Mouse (Mus musculus) kidney, embryonic 15.5 days (tissue): ENCODE data around the gene Ldlrad3. TPM values are rescaled to one million over a fixed set of nuclear protein-coding genes. Genes with fewer than 3 reads are reported as not detected.

Source experiments
- ATAC-seq: fragments of 200-750 bp; cut with Nextera tagmentation; replicated peaks from 2 replicates; pipeline ENCODE4 v1.8.0; 2017; ENCODE audit warnings: moderate TSS enrichment; ENCODE audit not compliant: low FRiP score
- H3K27ac ChIP-seq: fragments of 300-500 bp; sonication (generic); 2 replicates; pipeline ENCODE4 v1.5.1; 2015; ENCODE audit warnings: mild to moderate bottlenecking, inconsistent platforms
- H3K27me3 ChIP-seq: fragments of 300-500 bp; sonication (generic); 2 replicates; pipeline ENCODE4 v1.6.1; 2015; ENCODE audit warnings: inconsistent platforms
- H3K36me3 ChIP-seq: fragments of 300-500 bp; sonication (generic); 2 replicates; pipeline ENCODE4 v1.6.1; 2015; ENCODE audit warnings: inconsistent platforms
- H3K4me1 ChIP-seq: fragments of 300-500 bp; sonication (generic); 2 replicates; pipeline ENCODE4 v1.6.1; 2015; ENCODE audit warnings: inconsistent platforms
- H3K4me2 ChIP-seq: fragments of 300-500 bp; sonication (generic); 2 replicates; pipeline ENCODE4 v1.6.1; 2015; ENCODE audit warnings: moderate library complexity, mild to moderate bottlenecking, inconsistent platforms
- H3K4me3 ChIP-seq: fragments of 300-500 bp; sonication (generic); replicated peaks from 2 replicates; pipeline ENCODE4 v1.5.1; 2015; ENCODE audit warnings: mild to moderate bottlenecking, inconsistent platforms
- H3K9ac ChIP-seq: fragments of 300-500 bp; sonication (generic); 2 replicates; pipeline ENCODE4 v1.6.1; 2015; ENCODE audit warnings: mild to moderate bottlenecking, inconsistent platforms
- H3K9me3 ChIP-seq: fragments of 300-500 bp; sonication (generic); replicated peaks from 2 replicates; pipeline ENCODE4 v1.6.1; 2016; ENCODE audit warnings: inconsistent platforms
- WGBS: fragments of 180-500 bp; shearing (Covaris S2); methylation state at CpG from one replicate; pipeline ENCODE4 v1.1.7; 2015; ENCODE audit warnings: mixed read lengths; 5-methylcytosine and 5-hydroxymethylcytosine counted together
- polyA plus RNA-seq: library from polyadenylated mRNA; unstranded; fragments of >200 nt; fragmentation: Nextera tagmentation; extraction: Ambion mirVana; gene quantifications from 2 replicates; pipeline ENCODE4 v1.2.1, GENCODE M21; 2015

Ldlrad3 gene
- polyA plus RNA-seq, 1 experiment from 2014 or later = 40.4 TPM

GRCm38 (mm10) chr2:102086583-102086982 is 99.6 kb downstream of the Ldlrad3 start:
- Histone ChIP-seq H3K27me3 (no peaks in the 10 kb centered on the region), H3K27ac (no peak overlapping the region), H3K9ac (no peak overlapping the region), H3K36me3 (peaks cover 4% of the 10 kb centered on the region), H3K4me3 (no peak overlapping the region), H3K9me3 (no peaks in the 10 kb centered on the region), H3K4me2 (no peak overlapping the region), H3K4me1 (no peaks in the 10 kb centered on the region)
- no peak for ATAC-seq
- WGBS = 97% methylated on average over 23 of the region's 23 CpGs

DNA sequence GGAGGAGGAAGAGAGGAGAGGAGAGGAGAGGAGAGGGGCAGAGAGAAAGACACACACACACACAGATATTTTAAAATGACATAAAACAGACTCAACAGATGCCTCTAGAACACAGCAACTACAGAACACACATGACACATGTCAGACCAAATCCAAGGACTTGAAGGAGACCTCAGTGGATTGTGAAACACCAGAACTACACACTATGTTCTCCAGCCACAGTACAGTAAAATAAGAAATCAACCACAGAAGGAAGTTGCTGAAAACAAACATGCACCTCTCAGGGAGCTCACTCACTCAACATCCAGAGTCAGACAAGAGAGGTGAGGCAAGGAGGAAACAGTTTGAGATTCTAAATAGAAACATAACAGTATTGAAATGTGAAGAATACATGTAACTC is 103.4 kb downstream of the Ldlrad3 start:
- H3K4me3 ChIP-seq = no peak overlapping the region
- no peak for ATAC-seq
- H3K4me2 ChIP-seq = no peak overlapping the region
- no peaks in the 10 kb centered on the region for H3K27me3 ChIP-seq
- H3K9ac ChIP-seq = no peak overlapping the region
- H3K27ac ChIP-seq = no peak overlapping the region
- no peaks in the 10 kb centered on the region for H3K9me3 ChIP-seq
- H3K4me1 ChIP-seq = no peaks in the 10 kb centered on the region
- H3K36me3 ChIP-seq = peaks cover 9% of the 10 kb centered on the region

GRCm38 (mm10) chr2:102077554-102077953 is 108.6 kb downstream of the Ldlrad3 start:
- Histone ChIP-seq H3K4me1 (no peaks in the 10 kb centered on the region), H3K4me2 (no peak overlapping the region), H3K27me3 (no peaks in the 10 kb centered on the region), H3K27ac (no peak overlapping the region), H3K36me3 (peaks cover 17% of the 10 kb centered on the region), H3K9ac (no peak overlapping the region), H3K9me3 (no peaks in the 10 kb centered on the region), H3K4me3 (no peak overlapping the region)
- ATAC-seq = no peak
- 52% methylated on average over 4 of the region's 4 CpGs for WGBS

DNA sequence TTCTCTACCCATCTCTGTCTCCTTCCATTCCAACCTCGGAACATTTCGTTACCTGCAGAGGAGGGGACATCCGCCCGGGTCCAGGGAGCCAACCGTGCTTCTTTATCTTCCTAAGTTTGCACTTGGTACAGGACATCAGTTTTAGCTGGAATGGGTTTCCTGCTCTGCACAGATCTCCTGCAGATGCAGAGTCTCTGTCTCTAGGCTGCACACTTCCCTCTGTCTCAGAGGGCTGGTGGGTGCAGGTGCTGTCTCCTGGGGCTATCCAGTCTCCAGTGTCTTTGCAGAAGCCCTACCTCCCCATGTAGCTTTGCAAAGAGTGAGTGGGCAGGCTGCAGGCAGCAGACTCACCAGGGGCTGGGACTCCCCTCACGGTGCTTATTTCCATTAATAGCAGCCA is 109.9 kb downstream of the Ldlrad3 start:
- Histone ChIP-seq H3K27me3 (no peaks in the 10 kb centered on the region), H3K4me3 (no peak overlapping the region), H3K9me3 (no peaks in the 10 kb centered on the region), H3K36me3 (peaks cover 9% of the 10 kb centered on the region), H3K27ac (no peak overlapping the region), H3K4me1 (no peaks in the 10 kb centered on the region), H3K4me2 (no peak overlapping the region), H3K9ac (no peak overlapping the region)
- WGBS = 92% methylated on average over 6 of the region's 6 CpGs
- ATAC-seq = no peak

- Histone ChIP-seq H3K27me3 (no peaks in the 10 kb centered on the region), H3K36me3 (peaks cover 12% of the 10 kb centered on the region; the same call in 1 of the 2 replicates), H3K27ac (no peak overlapping the region), H3K4me1 (no peaks in the 10 kb centered on the region), H3K4me3 (no peak overlapping the region), H3K9ac (no peak overlapping the region), H3K9me3 (no peaks in the 10 kb centered on the region), H3K4me2 (no peak overlapping the region)
- no peak for ATAC-seq
- 92% methylated on average over 6 of the region's 6 CpGs for WGBS
Measured at GRCm38 (mm10) chr2:102073266-102074037, 112.7 kb downstream of the Ldlrad3 start.

GRCm38 (mm10) chr2:102072859-102073258 is 113.3 kb downstream of the Ldlrad3 start:
- Histone ChIP-seq H3K4me1 (no peaks in the 10 kb centered on the region), H3K27ac (no peak overlapping the region), H3K36me3 (peaks cover 12% of the 10 kb centered on the region; the same call in 1 of the 2 replicates), H3K4me2 (no peak overlapping the region), H3K9ac (no peak overlapping the region), H3K27me3 (no peaks in the 10 kb centered on the region), H3K9me3 (no peaks in the 10 kb centered on the region), H3K4me3 (no peak overlapping the region)
- ATAC-seq = no peak
- WGBS = 80% methylated on average over 4 of the region's 4 CpGs

DNA sequence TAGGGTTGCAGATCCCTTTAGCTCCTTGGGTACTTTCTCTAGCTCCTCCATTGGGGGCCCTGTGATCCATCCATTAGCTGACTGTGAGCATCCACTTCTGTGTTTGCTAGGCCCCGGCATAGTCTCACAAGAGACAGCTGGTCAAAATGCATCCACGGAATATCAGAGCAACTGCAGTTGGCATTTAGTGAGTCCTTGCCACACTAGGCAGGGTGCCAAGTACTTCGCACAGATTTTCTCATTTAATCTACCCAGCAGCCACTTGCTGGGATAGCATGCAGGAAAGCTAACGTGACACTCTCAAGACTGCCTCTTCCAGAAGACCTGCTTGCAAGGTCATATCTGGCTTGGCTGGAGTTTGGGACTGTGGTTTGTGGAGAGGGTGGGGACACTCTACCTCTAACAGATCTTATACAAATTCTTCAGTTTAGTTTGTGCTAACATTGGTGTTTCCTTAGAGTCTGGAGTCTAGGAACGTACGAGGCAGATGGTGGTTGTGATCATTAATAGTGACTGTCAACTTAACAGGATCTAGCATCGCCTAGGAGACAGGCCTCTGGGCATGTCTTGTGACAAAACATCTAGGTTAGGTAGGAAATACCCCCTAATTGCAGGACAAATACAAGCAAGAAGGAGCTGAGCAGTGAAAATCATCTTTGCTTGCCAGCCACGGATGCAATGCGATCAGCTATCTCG is 115.0 kb downstream of the Ldlrad3 start:
- 91% methylated on average over 10 of the region's 10 CpGs for WGBS
- no peak for ATAC-seq
- no peaks in the 10 kb centered on the region for H3K9me3 ChIP-seq
- no peak overlapping the region for H3K27ac ChIP-seq
- H3K27me3 ChIP-seq = no peaks in the 10 kb centered on the region
- no peak overlapping the region for H3K9ac ChIP-seq
- no peaks in the 10 kb centered on the region for H3K4me1 ChIP-seq
- H3K4me3 ChIP-seq = no peak overlapping the region
- H3K4me2 ChIP-seq = no peak overlapping the region
- H3K36me3 ChIP-seq = 0 out of 2 replicates have a peak, but pooled peaks cover 9% of the 10 kb centered on the region

- Histone ChIP-seq H3K27ac (peak overlapping the region; percentile 41; the same call in 1 of the 2 replicates), H3K4me1 (peaks cover 14% of the 10 kb centered on the region), H3K4me3 (no peak overlapping the region), H3K27me3 (no peaks in the 10 kb centered on the region), H3K36me3 (0 out of 2 replicates have a peak, but pooled peaks cover 4% of the 10 kb centered on the region), H3K9me3 (no peaks in the 10 kb centered on the region), H3K4me2 (no peak overlapping the region), H3K9ac (no peak overlapping the region)
- WGBS = 80% methylated on average over 8 of the region's 8 CpGs
- ATAC-seq = no peak
Measured at GRCm38 (mm10) chr2:102064826-102065441, 121.3 kb downstream of the Ldlrad3 start.

DNA sequence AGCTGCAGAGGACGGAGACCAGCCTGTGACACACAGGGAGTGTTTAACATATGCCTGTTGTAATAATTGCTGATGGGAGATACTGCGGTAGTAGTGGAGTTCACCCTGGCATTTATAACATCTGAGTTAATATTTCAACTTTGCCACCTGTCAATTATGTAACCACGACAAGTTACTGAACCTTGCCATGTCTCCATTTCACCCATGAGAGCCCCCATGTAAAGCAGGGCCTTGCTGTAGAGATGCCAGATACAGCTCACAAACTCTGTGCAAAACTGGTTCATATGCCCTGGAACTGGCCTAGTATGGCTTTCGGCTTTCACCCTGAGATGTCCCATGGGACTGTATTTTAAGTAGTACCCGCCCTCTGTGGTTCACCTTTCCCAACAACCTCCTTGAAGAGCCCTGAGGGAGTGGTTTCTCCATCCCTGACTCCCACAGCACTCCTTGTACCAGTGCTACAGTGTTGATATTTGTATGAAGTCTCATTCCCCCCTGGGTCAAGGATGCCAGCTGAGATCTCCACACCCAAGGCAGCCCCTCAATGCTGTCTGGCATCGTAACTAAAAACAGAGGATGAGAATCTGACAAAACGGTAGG is 122.2 kb downstream of the Ldlrad3 start:
- Histone ChIP-seq H3K9ac (no peak overlapping the region), H3K4me1 (peaks cover 14% of the 10 kb centered on the region), H3K4me3 (no peak overlapping the region), H3K27ac (peak overlapping the region; percentile 58; the same call in 1 of the 2 replicates), H3K9me3 (no peaks in the 10 kb centered on the region), H3K4me2 (no peak overlapping the region), H3K36me3 (0 out of 2 replicates have a peak, but pooled peaks cover 6% of the 10 kb centered on the region), H3K27me3 (no peaks in the 10 kb centered on the region)
- WGBS = 75% methylated on average over 7 of the region's 7 CpGs
- ATAC-seq = peak; percentile 69

DNA sequence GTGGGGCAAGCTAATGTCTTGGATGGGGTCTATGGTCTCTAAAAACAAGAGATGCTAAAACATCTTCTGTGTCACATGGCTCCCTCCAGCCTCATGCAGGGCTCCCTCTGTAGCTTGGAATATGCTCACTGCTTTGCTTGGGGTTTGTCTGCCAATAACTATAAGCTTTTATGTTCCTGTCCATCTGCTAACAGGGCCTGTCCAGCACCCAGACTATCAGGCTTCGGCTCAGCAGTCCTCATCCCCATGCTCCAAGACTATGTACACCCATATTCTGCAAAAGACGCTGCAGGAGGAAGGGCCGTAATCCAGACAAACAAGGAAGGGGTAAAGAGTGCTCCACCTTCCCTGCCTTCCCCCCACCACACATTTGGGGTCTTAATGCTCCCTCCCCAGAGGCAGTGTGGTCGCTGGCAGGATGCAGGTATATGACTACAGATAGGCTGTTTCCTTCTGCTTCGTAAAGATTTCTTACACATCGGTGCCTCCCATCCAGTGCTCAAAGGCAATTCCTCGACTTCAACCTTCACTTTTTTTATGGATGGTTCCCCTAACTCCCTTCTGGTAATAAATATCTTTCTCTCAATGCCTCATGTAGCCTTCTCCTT is 123.2 kb downstream of the Ldlrad3 start:
- H3K36me3 ChIP-seq = 0 out of 2 replicates have a peak, but pooled peaks cover 6% of the 10 kb centered on the region
- no peaks in the 10 kb centered on the region for H3K9me3 ChIP-seq
- no peak overlapping the region for H3K4me2 ChIP-seq
- no peak overlapping the region for H3K4me3 ChIP-seq
- no peaks in the 10 kb centered on the region for H3K27me3 ChIP-seq
- H3K4me1 ChIP-seq = peaks cover 14% of the 10 kb centered on the region
- H3K9ac ChIP-seq = no peak overlapping the region
- ATAC-seq = no peak
- WGBS = 57% methylated on average over 7 of the region's 7 CpGs
- H3K27ac ChIP-seq = no peak overlapping the region

DNA sequence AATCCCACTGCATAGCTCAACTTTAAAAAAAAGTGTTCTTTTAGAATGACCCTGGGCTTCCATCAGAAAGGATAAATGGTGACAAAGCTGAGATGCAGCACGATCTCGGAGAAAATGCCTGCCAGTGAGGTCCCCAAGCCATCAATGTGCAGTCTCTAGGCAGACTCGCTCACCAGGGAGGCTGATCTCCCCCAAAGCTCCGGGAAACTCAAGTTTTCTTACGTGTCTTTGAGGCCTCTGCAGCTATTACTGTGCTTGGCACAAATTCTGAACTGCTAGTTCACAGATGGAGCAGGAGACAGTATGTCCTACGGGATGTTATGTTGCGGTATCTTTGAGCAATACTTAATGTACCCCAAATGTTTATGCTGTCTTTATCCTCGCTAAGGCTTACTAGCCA is 124.3 kb downstream of the Ldlrad3 start:
- Histone ChIP-seq H3K9ac (no peak overlapping the region), H3K4me3 (no peak overlapping the region), H3K27ac (no peak overlapping the region), H3K27me3 (no peaks in the 10 kb centered on the region), H3K9me3 (no peaks in the 10 kb centered on the region), H3K4me1 (peaks cover 23% of the 10 kb centered on the region), H3K4me2 (no peak overlapping the region), H3K36me3 (peaks cover 12% of the 10 kb centered on the region; the same call in 1 of the 2 replicates)
- no peak for ATAC-seq
- WGBS = 85% methylated on average over 8 of the region's 8 CpGs
